Mouse (Mus musculus) forebrain, embryonic 14.5 days (tissue): ENCODE measurements at regions not wholly inside any gene's neighbourhood (a gene's known extent, or its start where the extent isn't known, plus 50 kb on each side); places are given as distances from the start of the nearest gene placed in this dataset.

Experiments used
- ATAC-seq: fragments of 200-750 bp; cut with Nextera tagmentation; 2 replicates; pipeline ENCODE4 v1.8.0; 2017; ENCODE audit warnings: mild to moderate bottlenecking, moderate library complexity
- DNase-seq: peaks from one replicate; pipeline ENCODE4 v3.0.0-alpha.2; 2015; ENCODE audit warnings: low spot score
- H3K27ac ChIP-seq: fragments of 300-500 bp; sonication (generic); 2 replicates; pipeline ENCODE4 v1.5.1; 2014; ENCODE audit warnings: low read depth, mild to moderate bottlenecking, control low read depth, low read length, moderate library complexity
- H3K27me3 ChIP-seq: fragments of 300-500 bp; sonication (generic); replicated peaks from 2 replicates; pipeline ENCODE4 v1.6.1; 2014; ENCODE audit warnings: low read length, control low read depth, mixed read lengths; ENCODE audit not compliant: control insufficient read depth, insufficient read depth
- H3K36me3 ChIP-seq: fragments of 300-500 bp; sonication (generic); 2 replicates; pipeline ENCODE4 v1.6.1; 2014; ENCODE audit warnings: low read length, control low read depth; ENCODE audit not compliant: control insufficient read depth, insufficient read depth
- H3K4me1 ChIP-seq: fragments of 300-500 bp; sonication (generic); 2 replicates; pipeline ENCODE4 v1.6.1; 2014; ENCODE audit warnings: antibody characterized with exemption, low read length, control low read depth; ENCODE audit not compliant: control insufficient read depth, insufficient read depth
- H3K4me2 ChIP-seq: fragments of 300-500 bp; sonication (generic); 2 replicates; pipeline ENCODE4 v1.6.1; 2014; ENCODE audit warnings: mild to moderate bottlenecking, control low read depth, low read length
- H3K4me3 ChIP-seq: fragments of 300-500 bp; sonication (generic); 2 replicates; pipeline ENCODE4 v1.5.1; 2014; ENCODE audit warnings: low read depth, low read length, control low read depth
- H3K9ac ChIP-seq: fragments of 300-500 bp; sonication (generic); 2 replicates; pipeline ENCODE4 v1.6.1; 2014; ENCODE audit warnings: mild to moderate bottlenecking, low read length, control low read depth, moderate library complexity
- H3K9me3 ChIP-seq: fragments of 300-500 bp; sonication (generic); replicated peaks from 2 replicates; pipeline ENCODE4 v1.6.1; 2016; ENCODE audit warnings: low read length, control low read depth, mixed read lengths; ENCODE audit not compliant: control insufficient read depth
- WGBS: fragments of 180-500 bp; shearing (Covaris S2); extraction: QIAGEN DNeasy Blood & Tissue Kit; methylation state at CpG from one replicate; pipeline ENCODE4 v1.1.7; 2014; 5-methylcytosine and 5-hydroxymethylcytosine counted together

DNA sequence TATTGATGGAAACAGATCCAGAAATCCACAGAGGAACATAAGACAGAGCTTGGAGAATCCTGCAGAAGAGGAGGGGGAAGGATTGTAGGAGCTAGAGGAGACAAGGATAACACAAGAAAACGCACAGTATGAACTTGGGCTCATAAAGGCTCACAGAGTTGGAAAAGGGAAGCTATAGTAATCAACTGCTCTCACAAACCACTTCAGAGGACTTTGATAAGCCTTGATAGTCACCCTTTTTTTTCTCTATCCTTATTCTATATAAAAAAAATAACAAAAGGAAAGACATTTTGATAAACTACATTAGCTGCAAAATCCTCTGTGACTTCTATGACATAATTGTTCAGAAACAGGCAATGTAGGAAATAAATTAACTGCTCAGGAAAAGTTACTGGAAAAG lies 355.4 kb upstream of the Ndst4 start:
- no peak overlapping the region for H3K4me2 ChIP-seq
- no peaks in the 10 kb centered on the region for H3K27me3 ChIP-seq
- 87% methylated on average over 1 of the region's 1 CpGs for WGBS

DNA sequence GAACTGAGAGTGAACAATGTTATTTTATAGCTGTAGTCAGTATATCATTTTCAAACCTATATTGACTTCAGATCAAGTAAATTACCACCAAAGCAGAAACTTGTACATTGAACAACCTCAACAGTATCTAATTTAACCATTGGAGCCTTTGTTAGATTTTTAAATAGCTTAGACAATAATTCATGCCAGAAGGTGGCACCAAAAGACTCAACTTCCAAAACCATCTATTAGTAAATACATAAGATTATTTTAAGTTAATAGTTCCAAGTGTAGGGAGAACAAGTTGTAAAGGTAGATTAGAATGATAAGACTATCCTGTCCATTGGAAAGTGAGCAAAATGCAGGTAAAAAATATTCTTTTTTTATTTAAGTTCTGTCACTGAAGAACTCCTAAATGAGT lies 354.2 kb upstream of the Ndst4 start:
- DNase-seq: no peak
- Histone ChIP-seq H3K4me1 (no peaks in the 10 kb centered on the region), H3K4me2 (no peak overlapping the region), H3K4me3 (no peak overlapping the region), H3K36me3 (no peaks in the 10 kb centered on the region), H3K9ac (no peak overlapping the region), H3K27me3 (no peaks in the 10 kb centered on the region), H3K9me3 (no peaks in the 10 kb centered on the region), H3K27ac (no peak overlapping the region)
- no peak for ATAC-seq

More for the DNA sequence above, 355.4 kb upstream of the Ndst4 start:
- H3K4me3 ChIP-seq: no peak overlapping the region
- DNase-seq (no peak), ATAC-seq (no peak)
- H3K36me3 ChIP-seq: no peaks in the 10 kb centered on the region
- H3K4me1 ChIP-seq: no peaks in the 10 kb centered on the region
- H3K27ac ChIP-seq: no peak overlapping the region
- H3K9me3 ChIP-seq: no peaks in the 10 kb centered on the region
- H3K9ac ChIP-seq: no peak overlapping the region

DNA sequence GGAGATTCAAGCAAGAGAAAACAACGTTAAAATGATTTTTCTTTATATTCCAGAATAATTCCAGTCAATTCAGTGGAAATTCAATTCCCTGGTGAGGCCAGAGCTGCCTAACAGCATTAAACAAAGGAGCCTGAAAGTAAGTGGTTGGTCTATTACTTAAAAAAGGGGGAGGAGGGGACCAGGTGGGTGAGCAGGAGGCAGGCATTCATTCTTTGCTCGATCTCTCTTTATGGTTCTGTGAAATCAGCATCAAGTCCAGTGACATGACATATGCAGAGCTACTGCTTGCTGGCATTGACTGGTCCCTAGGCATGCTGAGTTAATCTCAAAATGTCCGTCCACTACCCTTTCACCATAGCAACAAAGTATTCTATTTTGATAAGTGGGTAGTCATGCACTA lies 351.0 kb upstream of the Ndst4 start:
- 17% methylated on average over 3 of the region's 3 CpGs for WGBS
- ATAC-seq: peak; percentile 42; the same call in 1 of the 2 replicates
- Histone ChIP-seq H3K27me3 (no peaks in the 10 kb centered on the region), H3K4me1 (no peaks in the 10 kb centered on the region), H3K4me2 (no peak overlapping the region), H3K9me3 (no peaks in the 10 kb centered on the region), H3K4me3 (no peak overlapping the region), H3K9ac (no peak overlapping the region), H3K36me3 (no peaks in the 10 kb centered on the region), H3K27ac (no peak overlapping the region)
- peak; percentile 20 for DNase-seq

DNA sequence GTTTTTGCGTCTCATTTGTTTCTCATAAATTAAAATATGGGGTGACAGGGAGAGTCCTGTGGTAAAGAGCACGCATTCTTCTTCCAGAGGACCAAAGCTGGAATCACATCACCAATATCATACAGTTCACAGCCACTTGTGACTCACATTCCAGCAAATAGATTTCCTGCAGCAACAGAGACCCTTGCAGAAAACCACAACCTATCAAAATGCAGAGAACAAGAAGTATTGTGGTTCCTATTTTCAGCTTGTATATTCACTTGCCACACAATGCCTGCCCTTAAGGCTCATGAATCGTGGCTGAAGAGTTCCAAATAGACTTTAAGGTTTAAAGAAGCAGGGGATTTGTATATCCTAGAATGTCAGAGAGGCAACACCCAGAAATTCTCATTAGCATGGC lies 331.2 kb upstream of the Ndst4 start:
- Histone ChIP-seq H3K27ac (no peak overlapping the region), H3K27me3 (no peaks in the 10 kb centered on the region)
- WGBS: 72% methylated on average over 3 of the region's 3 CpGs

DNA sequence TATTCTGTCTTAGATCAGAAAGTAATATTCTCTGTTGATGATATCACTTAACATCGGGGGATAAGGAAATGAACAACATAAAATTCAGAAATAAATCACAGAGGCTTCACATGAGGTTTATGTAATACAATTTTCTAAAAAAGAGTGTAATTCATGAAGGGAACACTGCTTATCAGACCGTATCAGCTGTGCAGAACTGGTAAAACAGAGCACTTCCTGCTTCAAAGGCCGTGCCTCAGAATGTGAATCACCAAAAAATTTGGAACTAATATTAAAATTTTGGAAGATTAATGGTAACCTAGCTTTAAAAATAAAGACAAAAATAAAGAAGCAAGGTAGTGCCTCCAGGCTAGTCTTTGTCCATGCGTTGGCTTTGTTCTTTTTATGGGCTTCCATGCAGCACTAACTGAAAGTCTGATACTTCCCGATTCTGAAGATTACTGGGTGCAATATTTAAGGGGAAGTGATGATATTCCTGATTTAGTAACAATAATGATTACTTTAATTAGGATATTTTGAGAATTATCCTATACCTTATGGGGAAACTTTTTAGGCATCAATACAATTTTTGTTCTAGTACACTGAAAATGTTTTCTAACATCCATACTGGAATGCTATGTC lies 310.8 kb upstream of the Ndst4 start:
- Histone ChIP-seq H3K9me3 (no peaks in the 10 kb centered on the region), H3K4me2 (no peak overlapping the region), H3K4me3 (no peak overlapping the region), H3K9ac (no peak overlapping the region), H3K27me3 (no peaks in the 10 kb centered on the region), H3K36me3 (no peaks in the 10 kb centered on the region), H3K4me1 (no peaks in the 10 kb centered on the region), H3K27ac (no peak overlapping the region)
- WGBS: 90% methylated on average over 5 of the region's 5 CpGs
- ATAC-seq (no peak), DNase-seq (no peak)

More for the DNA sequence above, 331.2 kb upstream of the Ndst4 start:
- no peak overlapping the region for H3K4me2 ChIP-seq
- no peaks in the 10 kb centered on the region for H3K4me1 ChIP-seq
- H3K9me3 ChIP-seq: no peaks in the 10 kb centered on the region
- no peak overlapping the region for H3K9ac ChIP-seq
- no peak for ATAC-seq
- no peaks in the 10 kb centered on the region for H3K36me3 ChIP-seq
- H3K4me3 ChIP-seq: no peak overlapping the region
- DNase-seq: no peak
